8 mouse cellular contexts compared by ENCODE assay signal in the genomic region with DNA sequence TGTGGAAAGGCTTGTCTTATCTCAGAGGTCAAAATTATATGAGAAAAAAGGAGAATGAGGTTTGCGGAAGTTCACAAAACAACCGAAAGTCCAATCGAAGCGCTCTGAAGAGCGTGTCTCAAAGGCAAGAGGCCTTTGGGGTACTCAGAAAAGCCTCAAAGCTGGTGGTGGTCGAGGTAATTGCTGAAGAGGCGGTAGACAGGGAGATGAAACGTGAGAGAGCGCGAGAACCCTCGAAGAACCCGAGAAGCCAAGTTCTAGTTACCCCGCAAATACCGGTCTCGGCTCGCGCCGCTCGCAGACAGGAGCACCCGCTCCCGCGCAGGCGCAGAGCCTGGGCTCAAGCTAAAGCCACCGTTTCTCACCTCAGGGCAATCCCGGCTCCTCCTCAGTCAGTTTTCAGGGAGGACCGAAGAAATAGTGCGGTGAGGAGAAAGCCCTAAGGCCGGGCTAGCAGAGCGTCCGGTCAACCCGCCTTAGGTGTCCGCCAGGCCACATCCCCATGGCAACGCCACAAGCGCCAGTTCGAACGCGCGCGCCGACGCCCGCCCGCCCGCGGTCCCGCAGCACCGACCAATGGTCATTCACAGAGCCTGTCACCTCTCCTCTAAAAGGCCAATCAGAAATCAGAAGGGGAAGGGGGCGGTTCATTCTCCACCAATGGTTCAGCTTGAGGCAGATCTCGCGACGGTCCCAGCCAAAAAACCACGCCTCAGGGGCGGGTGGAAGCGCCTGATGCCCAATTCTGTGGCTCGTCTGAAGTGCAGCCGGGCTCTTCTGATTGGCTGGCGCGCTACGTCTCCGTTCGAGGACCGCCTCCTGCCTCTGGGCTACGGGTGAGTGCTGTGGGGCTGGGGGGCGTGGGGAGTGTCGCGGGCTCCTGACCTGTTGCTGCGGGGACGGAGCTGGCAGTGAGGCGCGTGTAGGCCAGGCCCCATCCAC. TPM values are rescaled to one million over a fixed set of nuclear protein-coding genes. Genes with fewer than 3 reads are reported as not detected.
DNase-seq lines count a peak whose midpoint lies in the region; ATAC-seq and TF ChIP-seq lines count a peak whose summit lies in the region.

A gene (minus strand): TSS at position 543 of the 942 bp plus-strand sequence.
A gene (plus strand): TSS at position 807 of the 942 bp plus-strand sequence.

- H3K36me3 ChIP-seq in hindbrain, embryonic 13.5 days = no peaks in the 10 kb centered on the region

- DNase-seq in Patski (ENCODE audit: low read depth, low spot score) = peak; percentile 89
- peak; percentile 98 for DNase-seq in cerebellum, postnatal 14 days
- DNase-seq in frontal cortex, postnatal 14 days (ENCODE audit: low spot score in 2 of 2) = peak; percentile 97 to 98
- DNase-seq in layer of hippocampus, postnatal 25 days (ENCODE audit: extremely low spot score in 1 of 2, low spot score in 1 of 2) = peak; percentile 81 to 91
- DNase-seq in lung, postnatal 25 days (ENCODE audit: low spot score) = peak; percentile 100
- peak; percentile 100 for DNase-seq in retina, embryonic 14.5 days (ENCODE audit: low spot score)
- DNase-seq in thymus, postnatal 4 days = peak; percentile 94

- H3K4me1 ChIP-seq in hindbrain, embryonic 13.5 days (replicated peaks) = peaks cover 15% of the 10 kb centered on the region

- peak; percentile 99 for ATAC-seq in Patski
- peak; percentile 99 for ATAC-seq in hindbrain, embryonic 13.5 days (ENCODE audit: low FRiP score)

- in situ Hi-C loops in Patski (cut with MboI; ENCODE audit: low pct_unique_long_range_greater_than_20kb) = loop anchor here (5.0 kb wide), 2 partner anchors 43 to 148 kb away; no protein-coding TSS in a partner anchor

- peak within 1 kb of the TSS; percentile 57 for H3K4me3 ChIP-seq in hindbrain, embryonic 13.5 days

- POLR2A ChIA-PET in Patski (lab: Charles Lee) = interaction anchor here (0.6 kb wide), 1 partner anchor 554 kb away, joined by 3 read pairs; no protein-coding TSS in a partner anchor

- CTCF ChIA-PET in Patski (lab: Charles Lee) = interaction anchor here (1.0 to 2.7 kb wide), 3 partner anchors 59 to 242 kb away, joined by 3 to 9 read pairs (median 5); no protein-coding TSS in a partner anchor

- H3K4me2 ChIP-seq in hindbrain, embryonic 13.5 days = peak within 1 kb of the TSS; percentile 64

- under 1% methylated on average over 69 of the region's 70 CpGs for WGBS in hindbrain, embryonic 13.5 days

- peak within 1 kb of the TSS; percentile 78 for H3K9ac ChIP-seq in hindbrain, embryonic 13.5 days

- H3K27ac ChIP-seq in hindbrain, embryonic 13.5 days = peak within 1 kb of the TSS; percentile 70

- no peak for TF ChIP-seq CTCF in Patski (IDR thresholded peaks at IDR 0.05)

- no peaks in the 10 kb centered on the region for H3K9me3 ChIP-seq in hindbrain, embryonic 13.5 days

- no peaks in the 10 kb centered on the region for H3K27me3 ChIP-seq in Patski
- no peaks in the 10 kb centered on the region for H3K27me3 ChIP-seq in hindbrain, embryonic 13.5 days

RNA-seq across cellular contexts. Expression of the first gene that starts in this region (rescaled TPM):
- 3.5 TPM for polyA plus RNA-seq in Patski (2021)
- 4.6 and 5.1 TPM in 2 replicates for polyA plus RNA-seq in hindbrain, embryonic 13.5 days (2015; fragmentation: Nextera tagmentation; extraction: Ambion mirVana)
- total RNA-seq in layer of hippocampus, postnatal 25 days (2021) = 1 to 10 TPM; 1.0 to 1.5 TPM

RNA-seq across cellular contexts. Expression of the second gene that starts in this region (rescaled TPM):
- polyA plus RNA-seq in Patski (2021) = 31.0 TPM
- 58.0 and 60.4 TPM in 2 replicates for polyA plus RNA-seq in hindbrain, embryonic 13.5 days (2015; fragmentation: Nextera tagmentation; extraction: Ambion mirVana)
- 10 to 100 TPM; 27.4 to 31.4 TPM for total RNA-seq in layer of hippocampus, postnatal 25 days (2021)

Comparison
In these comparisons a context has a peak if more than half of its experiments do, and no peak if none do; other contexts are left out.
1. Peak in every context shown above with its lines: DNase-seq, ATAC-seq, H3K4me3 ChIP-seq and H3K27ac ChIP-seq.